Mouse (Mus musculus): ENCODE results near the gene Tmc3. TPM values are rescaled to one million over a fixed set of nuclear protein-coding genes. Genes with fewer than 3 reads are reported as not detected.

The Tmc3 gene
- polyA plus RNA-seq, 1 experiment from 2014 or later: 0.72 TPM

GRCm38 (mm10) chr7:83648807-83649206, 64.1 kb downstream of the Tmc3 start:
- Histone ChIP-seq H3K9me3 (no peaks in the 10 kb centered on the region), H3K27me3 (replicated peaks; ENCODE audit: low read depth, poor library complexity, severe bottlenecking) (no peaks in the 10 kb centered on the region), H3K4me3 (no peak overlapping the region), H3K36me3 (replicated peaks) (peaks cover 6% of the 10 kb centered on the region; the same call in 1 of the 2 replicates), H3K27ac (replicated peaks) (no peak overlapping the region), H3K4me1 (0 out of 2 replicates have a peak, but pooled peaks cover 3% of the 10 kb centered on the region)
- no peak for DNase-seq (ENCODE audit: low spot score)
- WGBS: 80% methylated on average over 7 of the region's 7 CpGs

- WGBS: 90% methylated on average over 5 of the region's 5 CpGs
- H3K36me3 ChIP-seq (replicated peaks): no peaks in the 10 kb centered on the region
- H3K4me3 ChIP-seq: no peak overlapping the region
- H3K27me3 ChIP-seq (replicated peaks; ENCODE audit: low read depth, poor library complexity, severe bottlenecking): no peaks in the 10 kb centered on the region
- H3K9me3 ChIP-seq: no peaks in the 10 kb centered on the region
- DNase-seq (ENCODE audit: low spot score): no peak
- no peak overlapping the region for H3K27ac ChIP-seq (replicated peaks)
- H3K4me1 ChIP-seq: 0 out of 2 replicates have a peak, but pooled peaks cover 3% of the 10 kb centered on the region
Measured at GRCm38 (mm10) chr7:83650638-83651037, 65.9 kb downstream of the Tmc3 start.

GRCm38 (mm10) chr7:83652498-83652897, 67.8 kb downstream of the Tmc3 start:
- Histone ChIP-seq H3K27ac (replicated peaks) (0 out of 2 replicates have a peak overlapping the region, but pooled peaks have one; percentile 14), H3K4me1 (0 out of 2 replicates have a peak, but pooled peaks cover 3% of the 10 kb centered on the region), H3K36me3 (replicated peaks) (no peaks in the 10 kb centered on the region), H3K4me3 (no peak overlapping the region), H3K27me3 (replicated peaks; ENCODE audit: low read depth, poor library complexity, severe bottlenecking) (no peaks in the 10 kb centered on the region), H3K9me3 (no peaks in the 10 kb centered on the region)
- WGBS: 83% methylated on average over 5 of the region's 5 CpGs
- no peak for DNase-seq (ENCODE audit: low spot score)

GRCm38 (mm10) chr7:83653605-83654051, 68.9 kb downstream of the Tmc3 start:
- Histone ChIP-seq H3K4me3 (no peak overlapping the region), H3K4me1 (no peaks in the 10 kb centered on the region), H3K27me3 (replicated peaks; ENCODE audit: low read depth, poor library complexity, severe bottlenecking) (no peaks in the 10 kb centered on the region), H3K36me3 (replicated peaks) (no peaks in the 10 kb centered on the region), H3K27ac (replicated peaks) (no peak overlapping the region), H3K9me3 (no peaks in the 10 kb centered on the region)
- WGBS: 89% methylated on average over 2 of the region's 2 CpGs
- no peak for DNase-seq (ENCODE audit: low spot score)

GRCm38 (mm10) chr7:83654196-83654595, 69.5 kb downstream of the Tmc3 start:
- no peaks in the 10 kb centered on the region for H3K9me3 ChIP-seq
- no peak overlapping the region for H3K4me3 ChIP-seq
- H3K36me3 ChIP-seq (replicated peaks): no peaks in the 10 kb centered on the region
- no peaks in the 10 kb centered on the region for H3K27me3 ChIP-seq (replicated peaks; ENCODE audit: low read depth, poor library complexity, severe bottlenecking)
- H3K27ac ChIP-seq (replicated peaks): no peak overlapping the region
- DNase-seq (ENCODE audit: low spot score): no peak
- H3K4me1 ChIP-seq: no peaks in the 10 kb centered on the region
- 84% methylated on average over 2 of the region's 2 CpGs for WGBS

- H3K27me3 ChIP-seq (replicated peaks; ENCODE audit: low read depth, poor library complexity, severe bottlenecking): no peaks in the 10 kb centered on the region
- no peaks in the 10 kb centered on the region for H3K36me3 ChIP-seq (replicated peaks)
- WGBS: 66% methylated on average over 5 of the region's 5 CpGs
- H3K27ac ChIP-seq (replicated peaks): peak overlapping the region; percentile 40; the same call in 1 of the 2 replicates
- no peaks in the 10 kb centered on the region for H3K4me1 ChIP-seq
- no peak overlapping the region for H3K4me3 ChIP-seq
- no peak for DNase-seq (ENCODE audit: low spot score)
- no peaks in the 10 kb centered on the region for H3K9me3 ChIP-seq
Measured at GRCm38 (mm10) chr7:83654938-83655630, 70.4 kb downstream of the Tmc3 start.

- Histone ChIP-seq H3K4me3 (no peak overlapping the region), H3K36me3 (replicated peaks) (no peaks in the 10 kb centered on the region), H3K27ac (replicated peaks) (no peak overlapping the region), H3K9me3 (no peaks in the 10 kb centered on the region), H3K4me1 (no peaks in the 10 kb centered on the region), H3K27me3 (replicated peaks; ENCODE audit: low read depth, poor library complexity, severe bottlenecking) (no peaks in the 10 kb centered on the region)
- WGBS: 81% methylated on average over 1 of the region's 1 CpGs
- DNase-seq (ENCODE audit: low spot score): no peak
Measured at GRCm38 (mm10) chr7:83658716-83659115, 74.0 kb downstream of the Tmc3 start.

- H3K27me3 ChIP-seq (replicated peaks; ENCODE audit: low read depth, poor library complexity, severe bottlenecking): no peaks in the 10 kb centered on the region
- no peaks in the 10 kb centered on the region for H3K4me1 ChIP-seq
- no peak overlapping the region for H3K27ac ChIP-seq (replicated peaks)
- 84% methylated on average over 9 of the region's 9 CpGs for WGBS
- no peaks in the 10 kb centered on the region for H3K9me3 ChIP-seq
- no peaks in the 10 kb centered on the region for H3K36me3 ChIP-seq (replicated peaks)
- DNase-seq (ENCODE audit: low spot score): no peak
- no peak overlapping the region for H3K4me3 ChIP-seq
Measured at GRCm38 (mm10) chr7:83659159-83660065, 74.7 kb downstream of the Tmc3 start.

GRCm38 (mm10) chr7:83660273-83660691, 75.6 kb downstream of the Tmc3 start:
- Histone ChIP-seq H3K27ac (replicated peaks) (no peak overlapping the region), H3K4me3 (no peak overlapping the region), H3K36me3 (replicated peaks) (no peaks in the 10 kb centered on the region), H3K4me1 (no peaks in the 10 kb centered on the region), H3K27me3 (replicated peaks; ENCODE audit: low read depth, poor library complexity, severe bottlenecking) (no peaks in the 10 kb centered on the region), H3K9me3 (no peaks in the 10 kb centered on the region)
- DNase-seq (ENCODE audit: low spot score): no peak
- WGBS: 91% methylated on average over 11 of the region's 11 CpGs

GRCm38 (mm10) chr7:83661031-83661430, 76.3 kb downstream of the Tmc3 start:
- 88% methylated on average over 10 of the region's 10 CpGs for WGBS
- Histone ChIP-seq H3K4me3 (no peak overlapping the region), H3K27ac (replicated peaks) (no peak overlapping the region), H3K36me3 (replicated peaks) (no peaks in the 10 kb centered on the region), H3K9me3 (no peaks in the 10 kb centered on the region), H3K4me1 (no peaks in the 10 kb centered on the region), H3K27me3 (replicated peaks; ENCODE audit: low read depth, poor library complexity, severe bottlenecking) (no peaks in the 10 kb centered on the region)
- DNase-seq (ENCODE audit: low spot score): no peak

- H3K4me3 ChIP-seq: no peak overlapping the region
- H3K27ac ChIP-seq (replicated peaks): no peak overlapping the region
- H3K4me1 ChIP-seq: no peaks in the 10 kb centered on the region
- DNase-seq (ENCODE audit: low spot score): no peak
- WGBS: 96% methylated on average over 3 of the region's 3 CpGs
- H3K27me3 ChIP-seq (replicated peaks; ENCODE audit: low read depth, poor library complexity, severe bottlenecking): no peaks in the 10 kb centered on the region
- H3K36me3 ChIP-seq (replicated peaks): no peaks in the 10 kb centered on the region
- no peaks in the 10 kb centered on the region for H3K9me3 ChIP-seq
Measured at GRCm38 (mm10) chr7:83661763-83662162, 77.0 kb downstream of the Tmc3 start.

- Histone ChIP-seq H3K27me3 (replicated peaks; ENCODE audit: low read depth, poor library complexity, severe bottlenecking) (no peaks in the 10 kb centered on the region), H3K36me3 (replicated peaks) (no peaks in the 10 kb centered on the region), H3K9me3 (no peaks in the 10 kb centered on the region), H3K27ac (replicated peaks) (no peak overlapping the region), H3K4me3 (no peak overlapping the region), H3K4me1 (no peaks in the 10 kb centered on the region)
- 88% methylated on average over 6 of the region's 6 CpGs for WGBS
- no peak for DNase-seq (ENCODE audit: low spot score)
Measured at GRCm38 (mm10) chr7:83662711-83663375, 78.1 kb downstream of the Tmc3 start.
